Mouse (Mus musculus) testis, adult 2 months (tissue): Measurements from ENCODE around the gene Nars2. TPM values are rescaled to one million over a fixed set of nuclear protein-coding genes. Genes with fewer than 3 reads are reported as not detected.

ENCODE experiments used
- H3K27ac ChIP-seq: fragments of 200-500 bp; 2 replicates; pipeline ENCODE4 v1.5.1; 2012; ENCODE audit warnings: low read depth, low read length; ENCODE audit not compliant: control insufficient read depth, insufficient read depth
- H3K27me3 ChIP-seq: fragments of 200-500 bp; 2 replicates; pipeline ENCODE4 v1.6.1; 2012; ENCODE audit warnings: mild to moderate bottlenecking, low read length, moderate library complexity; ENCODE audit not compliant: control insufficient read depth, insufficient read depth
- H3K36me3 ChIP-seq: fragments of 200-500 bp; 2 replicates; pipeline ENCODE4 v1.6.1; 2012; ENCODE audit warnings: mild to moderate bottlenecking, low read length; ENCODE audit not compliant: control insufficient read depth, insufficient read depth
- H3K4me1 ChIP-seq: fragments of 200-500 bp; 2 replicates; pipeline ENCODE4 v1.6.1; 2012; ENCODE audit warnings: low read length; ENCODE audit not compliant: control insufficient read depth, insufficient read depth
- H3K4me3 ChIP-seq: fragments of 200-500 bp; 2 replicates; pipeline ENCODE4 v1.5.1; 2012; ENCODE audit warnings: low read depth, mild to moderate bottlenecking, low read length, moderate library complexity, mixed read lengths; ENCODE audit not compliant: control insufficient read depth
- CTCF ChIP-seq: fragments of 200-500 bp; IDR thresholded peaks from 2 replicates; pipeline ENCODE4 v1.5.1; 2012; ENCODE audit warnings: low read depth, mild to moderate bottlenecking, inconsistent platforms, low read length, moderate library complexity; ENCODE audit not compliant: control insufficient read depth, insufficient read depth, insufficient replicate concordance
- POLR2A ChIP-seq: fragments of 200-500 bp; IDR thresholded peaks from 2 replicates; pipeline ENCODE4 v1.6.1; 2012; ENCODE audit warnings: low read depth, mild to moderate bottlenecking, inconsistent platforms, low read length, moderate library complexity; ENCODE audit not compliant: control insufficient read depth
- polyA plus RNA-seq: library from polyadenylated mRNA; depleted of rRNA; stranded (reverse); fragments of >200 nt; gene quantifications from 2 replicates; pipeline ENCODE4 v1.2.3, GENCODE M21; 2012

The Nars2 gene
- polyA plus RNA-seq, 1 experiment = 4.5 TPM

- 0 out of 2 replicates have a peak, but pooled peaks cover 2% of the 10 kb centered on the region for H3K4me1 ChIP-seq
- H3K36me3 ChIP-seq = no peaks in the 10 kb centered on the region
- no peak for TF ChIP-seq POLR2A
- no peak for TF ChIP-seq CTCF
- no peak overlapping the region for H3K27ac ChIP-seq
- H3K4me3 ChIP-seq = no peak overlapping the region
- H3K27me3 ChIP-seq = no peaks in the 10 kb centered on the region
Observed at GRCm38 (mm10) chr7:96987676-96988075, 36.4 kb downstream of the Nars2 start.

GRCm38 (mm10) chr7:97012956-97013355 lies 61.7 kb downstream of the Nars2 start:
- TF ChIP-seq CTCF = no peak
- TF ChIP-seq POLR2A = no peak
- no peak overlapping the region for H3K27ac ChIP-seq
- H3K4me1 ChIP-seq = no peaks in the 10 kb centered on the region
- no peaks in the 10 kb centered on the region for H3K36me3 ChIP-seq
- no peak overlapping the region for H3K4me3 ChIP-seq
- no peaks in the 10 kb centered on the region for H3K27me3 ChIP-seq

- H3K4me3 ChIP-seq = no peak overlapping the region
Observed at GRCm38 (mm10) chr7:97018005-97018404, 66.7 kb downstream of the Nars2 start.

GRCm38 (mm10) chr7:97018418-97018817 lies 67.1 kb downstream of the Nars2 start:
- H3K27ac ChIP-seq = no peak overlapping the region

More at GRCm38 (mm10) chr7:97018005-97018404, 66.7 kb downstream of the Nars2 start:
- Histone ChIP-seq H3K4me1 (no peaks in the 10 kb centered on the region), H3K27me3 (no peaks in the 10 kb centered on the region), H3K27ac (peak overlapping the region; percentile 66; the same call in 1 of the 2 replicates), H3K36me3 (no peaks in the 10 kb centered on the region)
- TF ChIP-seq CTCF (no peak), POLR2A (no peak)

GRCm38 (mm10) chr7:97019303-97019702 lies 68.0 kb downstream of the Nars2 start:
- H3K4me1 ChIP-seq = no peaks in the 10 kb centered on the region
- no peaks in the 10 kb centered on the region for H3K27me3 ChIP-seq
- H3K27ac ChIP-seq = no peak overlapping the region; the same call in 1 of the 2 replicates
- no peak overlapping the region for H3K4me3 ChIP-seq
- H3K36me3 ChIP-seq = no peaks in the 10 kb centered on the region
- no peak for TF ChIP-seq CTCF
- no peak for TF ChIP-seq POLR2A

More at GRCm38 (mm10) chr7:97018418-97018817, 67.1 kb downstream of the Nars2 start:
- H3K27me3 ChIP-seq = no peaks in the 10 kb centered on the region
- no peaks in the 10 kb centered on the region for H3K4me1 ChIP-seq
- H3K36me3 ChIP-seq = no peaks in the 10 kb centered on the region
- TF ChIP-seq POLR2A (no peak), CTCF (no peak)
- H3K4me3 ChIP-seq = no peak overlapping the region

- no peak overlapping the region for H3K4me3 ChIP-seq
- H3K36me3 ChIP-seq = no peaks in the 10 kb centered on the region
- no peak for TF ChIP-seq CTCF
- no peak for TF ChIP-seq POLR2A
- H3K27me3 ChIP-seq = no peaks in the 10 kb centered on the region
- no peak overlapping the region for H3K27ac ChIP-seq
- H3K4me1 ChIP-seq = no peaks in the 10 kb centered on the region
Observed at GRCm38 (mm10) chr7:97026772-97027358, 75.6 kb downstream of the Nars2 start.

GRCm38 (mm10) chr7:97029151-97029550 lies 77.8 kb downstream of the Nars2 start:
- H3K27ac ChIP-seq = no peak overlapping the region
- no peak for TF ChIP-seq CTCF
- TF ChIP-seq POLR2A = no peak
- no peaks in the 10 kb centered on the region for H3K4me1 ChIP-seq
- no peaks in the 10 kb centered on the region for H3K27me3 ChIP-seq
- no peak overlapping the region for H3K4me3 ChIP-seq
- no peaks in the 10 kb centered on the region for H3K36me3 ChIP-seq

- TF ChIP-seq POLR2A (no peak), CTCF (no peak)
- no peaks in the 10 kb centered on the region for H3K36me3 ChIP-seq
Observed at GRCm38 (mm10) chr7:97032412-97032811, 81.1 kb downstream of the Nars2 start.

More at GRCm38 (mm10) chr7:97032412-97032811, 81.1 kb downstream of the Nars2 start:
- no peak overlapping the region for H3K4me3 ChIP-seq
- no peaks in the 10 kb centered on the region for H3K27me3 ChIP-seq
- H3K4me1 ChIP-seq = no peaks in the 10 kb centered on the region
- no peak overlapping the region for H3K27ac ChIP-seq
